Mouse (Mus musculus): ENCODE measurements around the gene Cenps. TPM values are rescaled to one million over a fixed set of nuclear protein-coding genes. Genes with fewer than 3 reads are reported as not detected.
"Not testable (repeated sequence)": the region's sequence is repeated elsewhere in the genome, so short reads cannot be mapped to it uniquely, and the experiment has no call there.

Cenps gene
- 20.2 and 29.6 TPM in 2 replicates for total RNA-seq (2017)

DNA sequence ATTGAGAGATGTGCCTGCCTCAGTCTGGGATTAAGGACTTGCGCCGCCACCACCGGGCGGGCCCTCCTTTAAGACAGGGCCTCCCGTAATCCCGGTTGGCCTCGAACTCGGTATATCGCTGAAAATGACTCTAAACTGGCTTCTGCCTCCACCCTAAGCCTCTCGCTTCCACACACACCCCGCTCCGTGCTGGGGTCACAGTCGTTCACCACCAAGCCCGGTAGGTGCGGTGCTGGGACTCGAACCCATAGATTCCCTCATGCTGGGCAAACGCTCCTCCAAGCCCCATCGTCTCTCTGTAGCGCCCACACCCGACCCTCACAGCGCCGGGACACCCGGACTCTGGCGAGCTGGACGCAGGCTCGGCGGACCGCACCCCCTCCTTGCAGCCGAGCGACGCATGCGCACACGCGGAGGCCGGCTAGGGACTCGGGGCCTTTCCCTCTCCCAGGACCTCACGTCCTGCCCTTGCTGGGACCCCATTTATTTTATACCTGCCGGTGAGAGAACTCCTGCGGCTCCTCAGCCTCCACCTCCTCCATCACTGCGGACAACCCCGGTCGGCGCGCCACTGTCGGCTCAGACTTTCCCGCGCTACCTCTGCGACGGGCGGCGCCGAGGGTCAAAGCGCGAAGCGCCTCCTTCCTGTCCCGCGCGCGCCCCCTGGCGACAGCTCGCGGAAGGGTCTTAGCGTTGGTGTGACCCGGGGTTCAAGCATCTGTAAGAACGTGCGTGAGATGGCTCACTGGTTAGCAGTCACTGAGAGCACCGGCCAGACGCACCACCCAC is at the start of gene Cenps:
Cenps (minus strand) TSS at position 648 of the 789 bp plus-strand sequence.
- peak; percentile 86 to 91 for ATAC-seq (replicated peaks in 1 of 2; ENCODE audit: insufficient read depth in 1 of 2, low FRiP score in 2 of 2, low TSS enrichment in 1 of 2, low read depth in 1 of 2, poor library complexity in 2 of 2, severe bottlenecking in 2 of 2)

DNA sequence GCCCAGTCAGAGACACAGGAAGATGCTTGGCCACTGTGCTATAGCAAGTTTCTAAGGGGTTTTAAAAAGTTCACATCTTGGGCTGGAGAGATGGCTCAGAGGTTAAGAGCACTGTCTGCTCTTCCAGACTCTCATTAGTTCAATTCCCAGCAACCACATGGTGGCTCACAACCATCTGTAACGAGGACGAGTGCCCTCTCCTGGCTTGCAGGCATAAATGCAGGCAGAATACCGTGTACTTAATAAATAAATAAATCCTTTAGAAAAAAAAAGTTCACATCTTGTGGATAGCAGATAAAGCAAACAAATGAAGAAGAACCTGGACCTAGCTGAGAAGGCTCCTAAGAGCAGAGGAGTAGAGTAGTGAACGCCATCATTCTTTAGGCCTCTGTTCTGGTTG is 45.3 kb upstream of the Cenps start:
- ATAC-seq (replicated peaks in 1 of 2; ENCODE audit: insufficient read depth in 1 of 2, low FRiP score in 2 of 2, low TSS enrichment in 1 of 2, low read depth in 1 of 2, poor library complexity in 2 of 2, severe bottlenecking in 2 of 2) = no peak

DNA sequence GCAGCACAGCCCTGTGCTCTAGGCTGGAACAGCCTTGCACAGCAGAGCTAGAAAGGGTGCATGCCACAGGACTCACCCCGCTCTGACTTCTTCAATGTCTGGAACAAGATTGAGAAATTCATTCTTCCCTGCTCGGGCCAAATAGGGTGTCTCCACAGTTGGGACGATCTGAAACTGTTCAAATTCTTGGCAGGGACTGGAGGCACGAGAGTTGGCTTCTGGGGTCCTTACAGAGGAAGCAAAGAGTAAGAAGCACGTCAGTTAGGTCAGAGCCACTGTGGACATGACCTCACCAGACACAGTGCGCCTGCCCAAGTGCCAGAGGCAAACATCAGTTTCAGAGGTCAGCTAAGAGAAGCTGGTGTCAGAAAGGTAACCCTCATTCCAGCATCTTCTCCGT is 44.8 kb upstream of the Cenps start:
- ATAC-seq (replicated peaks in 1 of 2; ENCODE audit: insufficient read depth in 1 of 2, low FRiP score in 2 of 2, low TSS enrichment in 1 of 2, low read depth in 1 of 2, poor library complexity in 2 of 2, severe bottlenecking in 2 of 2) = no peak; a peak in 1 of 4 replicates

DNA sequence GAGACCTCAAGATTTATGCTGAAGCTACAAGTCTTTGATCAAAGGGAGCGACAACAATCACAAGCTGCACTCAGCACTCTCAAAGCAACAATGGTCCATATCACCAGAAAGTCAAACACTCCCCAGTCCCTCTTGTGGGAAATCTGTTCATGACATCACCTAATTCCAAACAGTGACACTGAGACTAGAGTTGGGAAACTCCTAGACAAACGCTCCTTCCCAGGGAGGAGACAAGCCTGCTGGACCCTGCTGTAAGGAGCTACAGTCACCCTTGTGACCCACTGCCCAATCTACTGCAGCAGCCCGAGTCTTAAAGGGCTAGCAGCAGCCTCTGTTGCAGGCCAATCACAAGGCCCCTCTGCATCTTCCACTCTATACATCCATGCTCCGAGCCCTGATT is 42.1 kb upstream of the Cenps start:
- no peak for ATAC-seq (replicated peaks in 1 of 2; ENCODE audit: insufficient read depth in 1 of 2, low FRiP score in 2 of 2, low TSS enrichment in 1 of 2, low read depth in 1 of 2, poor library complexity in 2 of 2, severe bottlenecking in 2 of 2)

DNA sequence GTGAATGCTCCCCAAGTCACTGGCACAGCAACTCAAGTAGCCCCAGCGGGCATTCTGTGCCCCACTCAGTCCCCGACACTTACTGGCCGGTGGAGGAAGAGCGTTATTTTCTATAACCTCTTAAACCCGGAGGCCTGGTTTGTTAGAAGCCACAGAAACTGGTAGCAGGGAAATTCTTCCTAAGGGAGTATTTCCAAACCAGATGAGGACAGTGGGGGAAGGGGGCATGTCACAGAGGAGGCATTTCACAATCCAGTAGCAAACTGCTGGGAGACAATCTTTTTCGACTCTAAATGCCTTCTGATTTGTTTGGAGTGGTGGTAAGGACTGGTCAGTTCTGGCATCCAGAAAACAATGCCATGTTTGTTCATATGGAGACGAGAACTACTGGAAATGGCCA is 41.7 kb upstream of the Cenps start:
- no peak; a peak in 1 of 4 replicates for ATAC-seq (replicated peaks in 1 of 2; ENCODE audit: insufficient read depth in 1 of 2, low FRiP score in 2 of 2, low TSS enrichment in 1 of 2, low read depth in 1 of 2, poor library complexity in 2 of 2, severe bottlenecking in 2 of 2)

DNA sequence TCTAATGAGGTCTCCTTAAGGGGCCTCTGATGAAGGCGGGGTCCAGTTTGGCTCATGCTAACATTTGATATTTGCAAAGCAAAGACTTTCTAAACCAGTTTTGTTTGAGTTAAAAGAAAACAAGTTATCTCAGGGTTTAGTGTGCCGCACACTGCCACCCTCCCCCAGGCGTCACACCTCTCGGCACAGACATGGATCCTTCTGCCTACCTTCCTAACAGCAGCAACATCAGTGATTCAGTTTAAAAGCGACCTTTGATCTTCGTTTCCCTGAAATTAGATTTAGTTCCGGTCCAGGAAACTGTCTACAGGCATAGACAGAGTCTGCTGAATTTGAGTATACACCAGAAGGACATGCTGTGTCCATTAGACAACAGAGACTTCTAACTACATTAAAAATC is 40.9 kb upstream of the Cenps start:
- ATAC-seq (replicated peaks in 1 of 2; ENCODE audit: insufficient read depth in 1 of 2, low FRiP score in 2 of 2, low TSS enrichment in 1 of 2, low read depth in 1 of 2, poor library complexity in 2 of 2, severe bottlenecking in 2 of 2) = no peak

DNA sequence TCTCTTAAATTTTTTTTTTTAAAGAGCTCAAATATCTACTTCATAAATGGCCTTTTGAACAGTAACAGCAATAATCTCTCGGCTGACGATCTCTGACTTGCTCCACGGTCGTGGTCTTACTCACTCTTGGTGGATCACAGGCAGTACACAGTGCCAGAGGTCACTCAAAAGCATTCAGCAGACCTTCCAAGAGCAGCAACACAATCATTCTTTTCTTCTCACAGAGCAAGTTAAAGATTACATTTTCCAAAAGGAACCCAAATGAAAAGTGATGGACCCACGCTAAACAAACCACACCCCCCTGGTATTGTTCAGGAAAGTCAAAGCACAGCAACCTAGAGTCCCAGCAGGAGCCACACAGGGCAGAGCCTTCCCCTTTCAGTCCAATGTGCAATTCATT is 39.6 kb upstream of the Cenps start:
- no peak for ATAC-seq (replicated peaks in 1 of 2; ENCODE audit: insufficient read depth in 1 of 2, low FRiP score in 2 of 2, low TSS enrichment in 1 of 2, low read depth in 1 of 2, poor library complexity in 2 of 2, severe bottlenecking in 2 of 2)

DNA sequence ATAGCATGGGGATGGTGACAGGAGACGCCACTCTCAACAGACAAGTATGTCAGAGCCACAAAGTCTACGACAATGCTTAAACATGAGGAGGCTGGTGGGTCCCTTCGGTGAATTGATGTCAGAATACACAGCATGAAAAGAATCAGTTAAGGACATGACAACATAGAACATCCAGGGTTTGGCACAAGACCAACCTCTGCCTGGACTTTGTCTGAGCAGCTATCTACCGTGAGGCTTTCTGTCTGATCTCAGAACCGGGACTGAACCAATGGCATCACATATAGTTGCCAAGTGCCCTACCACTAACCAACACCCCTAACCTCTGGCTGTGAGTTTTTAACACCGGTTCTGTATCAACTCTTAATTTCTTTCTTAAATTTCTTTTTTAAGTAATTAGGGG is 39.2 kb upstream of the Cenps start:
- ATAC-seq (replicated peaks in 1 of 2; ENCODE audit: insufficient read depth in 1 of 2, low FRiP score in 2 of 2, low TSS enrichment in 1 of 2, low read depth in 1 of 2, poor library complexity in 2 of 2, severe bottlenecking in 2 of 2) = no peak

DNA sequence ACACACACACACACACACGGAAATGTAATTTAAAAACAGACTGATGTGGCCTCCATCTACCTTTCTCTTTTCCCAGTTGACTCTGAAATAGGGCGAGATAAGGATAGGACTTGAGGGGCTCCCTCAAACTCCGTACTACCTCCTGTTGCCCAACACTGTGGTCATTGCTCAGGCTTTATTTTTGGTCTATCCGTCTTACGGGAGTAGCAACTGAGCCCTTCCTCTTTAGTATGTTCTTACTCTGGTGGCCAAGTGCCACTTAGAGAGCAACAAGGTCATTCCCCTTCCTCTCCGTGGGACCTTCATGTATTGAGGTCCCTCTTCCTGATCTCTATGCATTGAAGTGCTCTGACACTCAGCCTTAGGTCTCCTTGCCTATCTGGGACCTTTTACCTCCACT is 36.2 kb upstream of the Cenps start:
- ATAC-seq (replicated peaks in 1 of 2; ENCODE audit: insufficient read depth in 1 of 2, low FRiP score in 2 of 2, low TSS enrichment in 1 of 2, low read depth in 1 of 2, poor library complexity in 2 of 2, severe bottlenecking in 2 of 2) = peak in 1 of 2 experiments; percentile 27; a peak in 1 of 4 replicates

DNA sequence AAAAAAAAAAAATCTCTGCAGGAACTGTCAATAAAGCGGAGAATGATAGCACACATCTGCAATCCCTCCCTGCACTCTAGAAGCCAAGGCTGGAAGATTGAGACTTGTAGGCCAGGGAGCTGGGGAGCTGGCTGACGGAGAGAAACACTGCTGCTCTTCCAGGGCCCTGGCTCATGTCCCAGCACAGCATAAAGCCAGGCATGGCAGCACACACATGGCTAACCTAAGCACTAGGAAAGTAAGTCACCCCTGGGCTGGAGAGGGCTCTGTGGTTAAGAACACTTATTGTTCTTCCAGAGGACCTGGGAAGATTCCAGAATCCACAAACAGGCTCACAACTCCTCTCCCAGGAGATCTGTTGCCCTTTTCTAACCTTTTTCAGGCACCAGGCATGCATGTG is 35.2 kb upstream of the Cenps start:
- no peak for ATAC-seq (replicated peaks in 1 of 2; ENCODE audit: insufficient read depth in 1 of 2, low FRiP score in 2 of 2, low TSS enrichment in 1 of 2, low read depth in 1 of 2, poor library complexity in 2 of 2, severe bottlenecking in 2 of 2)

DNA sequence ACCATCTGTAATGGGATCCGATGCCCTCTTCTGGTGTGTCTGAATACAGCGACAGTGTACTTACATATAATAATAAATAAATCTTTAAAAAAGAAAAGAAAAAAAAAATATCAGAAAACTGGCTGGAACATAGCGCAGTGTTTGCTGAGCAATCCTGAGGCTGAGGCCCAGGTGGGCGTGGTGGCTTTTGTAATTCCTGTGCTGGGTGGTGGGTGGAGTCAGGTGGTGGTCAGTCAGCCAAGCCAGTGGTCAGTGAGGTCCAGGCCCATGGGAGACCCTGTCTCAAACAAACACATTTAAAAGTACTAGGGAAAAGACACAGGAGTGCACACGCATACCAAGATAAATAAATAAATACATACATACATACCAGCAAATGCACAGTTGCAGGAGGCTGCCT is 34.7 kb upstream of the Cenps start:
- ATAC-seq (replicated peaks in 1 of 2; ENCODE audit: insufficient read depth in 1 of 2, low FRiP score in 2 of 2, low TSS enrichment in 1 of 2, low read depth in 1 of 2, poor library complexity in 2 of 2, severe bottlenecking in 2 of 2) = no peak

DNA sequence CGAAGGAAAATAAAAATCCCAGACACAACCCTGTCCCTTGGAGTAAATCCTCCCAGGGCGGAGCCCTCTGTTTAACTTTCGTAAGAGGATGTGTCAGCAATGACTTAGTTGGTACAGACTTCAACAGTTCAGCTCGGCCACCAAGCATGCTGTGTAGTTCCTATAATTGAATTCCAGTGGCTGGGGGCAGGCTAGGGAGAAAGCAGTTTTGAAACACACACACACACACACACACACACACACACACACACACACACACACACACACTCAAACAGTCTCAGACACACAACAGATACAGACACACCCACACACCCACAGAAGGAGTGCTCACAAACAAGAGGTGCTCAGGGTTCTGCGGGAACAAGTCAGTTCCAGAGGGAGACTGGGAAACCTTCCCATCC is 34.2 kb upstream of the Cenps start:
- peak in 1 of 2 experiments; percentile 39; a peak in 1 of 4 replicates for ATAC-seq (replicated peaks in 1 of 2; ENCODE audit: insufficient read depth in 1 of 2, low FRiP score in 2 of 2, low TSS enrichment in 1 of 2, low read depth in 1 of 2, poor library complexity in 2 of 2, severe bottlenecking in 2 of 2)

DNA sequence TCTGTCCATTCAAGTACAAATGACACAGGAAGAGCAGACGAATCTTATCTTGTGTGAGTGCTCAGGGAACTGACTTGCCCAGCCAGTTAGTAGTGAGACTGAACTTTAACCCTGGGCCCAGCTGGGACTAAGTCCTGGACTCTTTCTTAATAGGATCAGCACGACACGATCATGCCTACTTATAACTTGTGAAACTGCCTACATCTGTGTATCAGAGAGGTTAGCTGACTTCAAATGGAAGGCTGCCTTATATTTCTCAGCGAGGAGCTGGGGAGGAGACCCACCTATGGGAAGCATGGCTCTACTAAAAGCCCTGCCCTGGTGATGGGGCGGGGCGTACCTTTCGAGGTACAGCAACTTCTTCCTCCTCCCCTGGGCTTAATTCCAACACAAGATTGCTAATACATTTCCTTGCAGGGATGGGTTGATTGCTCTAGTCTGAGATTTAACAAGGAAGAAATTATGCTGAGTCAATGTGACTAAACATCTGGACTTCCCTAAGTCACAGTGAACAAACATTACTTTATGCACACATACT is 33.0 kb upstream of the Cenps start:
- ATAC-seq (replicated peaks in 1 of 2; ENCODE audit: insufficient read depth in 1 of 2, low FRiP score in 2 of 2, low TSS enrichment in 1 of 2, low read depth in 1 of 2, poor library complexity in 2 of 2, severe bottlenecking in 2 of 2) = peak; percentile 17 to 34; a peak in 2 of 4 replicates

DNA sequence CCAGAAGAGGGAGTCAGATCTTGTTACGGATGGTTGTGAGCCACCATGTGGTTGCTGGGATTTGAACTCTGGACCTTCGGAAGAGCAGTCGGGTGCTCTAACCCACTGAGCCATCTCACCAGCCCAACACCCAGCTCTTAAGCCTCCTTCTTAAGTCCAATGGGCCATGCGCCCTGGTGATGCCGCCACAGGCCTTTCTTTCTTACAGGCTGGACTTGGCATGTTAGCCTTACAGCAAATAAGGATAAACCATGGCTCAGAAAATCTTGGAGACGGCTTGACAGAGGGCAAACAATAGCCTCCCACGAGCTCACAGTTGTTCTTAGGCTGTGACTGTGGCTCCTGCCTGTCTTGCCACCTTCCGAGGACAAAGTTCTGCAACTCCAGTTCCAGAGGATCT is 32.5 kb upstream of the Cenps start:
- not testable (repeated sequence) for ATAC-seq (replicated peaks in 1 of 2; ENCODE audit: insufficient read depth in 1 of 2, low FRiP score in 2 of 2, low TSS enrichment in 1 of 2, low read depth in 1 of 2, poor library complexity in 2 of 2, severe bottlenecking in 2 of 2)

DNA sequence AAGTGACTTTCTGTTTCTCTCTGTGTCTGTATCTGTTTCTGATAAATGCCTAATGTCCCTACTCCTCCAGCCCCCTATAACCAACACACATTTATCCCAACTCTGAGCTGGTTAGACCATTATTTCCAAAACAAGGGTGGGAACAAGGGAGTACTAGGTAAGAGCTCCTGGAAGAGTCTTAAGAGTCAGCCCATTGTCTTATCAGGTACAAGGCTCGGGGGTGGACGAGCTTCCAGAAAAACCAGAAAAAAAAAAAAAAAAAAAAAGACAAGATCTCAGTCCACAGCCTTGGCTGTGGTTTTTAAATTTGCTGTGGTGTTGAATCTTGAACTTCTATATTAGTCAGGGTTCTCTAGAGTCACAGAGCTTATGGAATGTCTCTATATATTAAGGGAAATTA is 30.6 kb upstream of the Cenps start:
- ATAC-seq (replicated peaks in 1 of 2; ENCODE audit: insufficient read depth in 1 of 2, low FRiP score in 2 of 2, low TSS enrichment in 1 of 2, low read depth in 1 of 2, poor library complexity in 2 of 2, severe bottlenecking in 2 of 2) = no peak

DNA sequence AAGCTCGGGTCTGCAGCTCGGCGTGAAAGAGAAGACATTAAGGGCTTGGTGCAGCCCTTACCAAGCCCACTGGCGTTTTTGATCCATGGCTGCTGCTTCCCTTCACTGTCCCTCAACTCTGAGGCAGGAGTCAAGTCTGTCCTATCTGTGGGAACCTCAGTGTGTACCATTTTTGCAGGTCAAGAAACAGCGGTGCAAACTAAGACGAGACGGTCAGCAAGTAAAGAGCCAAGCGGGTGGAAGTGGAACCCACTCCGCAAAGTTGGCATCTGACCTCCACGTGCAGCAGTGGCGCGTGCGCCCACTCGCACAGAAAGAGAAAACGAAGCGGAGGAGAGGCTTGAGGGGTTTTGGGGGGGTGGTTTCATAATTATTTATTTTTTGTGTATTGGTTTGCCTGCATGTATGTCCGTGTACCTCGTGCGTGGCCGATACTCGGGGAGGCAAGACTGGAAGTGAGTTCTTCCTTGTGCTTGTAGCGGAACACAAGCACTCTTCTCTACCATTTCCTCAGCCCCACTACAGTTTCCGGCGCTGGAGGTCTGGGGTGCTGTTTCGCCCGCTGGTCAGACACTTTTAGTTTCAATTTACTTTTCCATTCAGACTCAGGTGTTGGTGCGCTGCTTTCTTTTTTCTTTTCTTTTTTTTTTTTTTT is 29.7 kb upstream of the Cenps start:
- ATAC-seq (replicated peaks in 1 of 2; ENCODE audit: insufficient read depth in 1 of 2, low FRiP score in 2 of 2, low TSS enrichment in 1 of 2, low read depth in 1 of 2, poor library complexity in 2 of 2, severe bottlenecking in 2 of 2) = peak; percentile 5 to 23

DNA sequence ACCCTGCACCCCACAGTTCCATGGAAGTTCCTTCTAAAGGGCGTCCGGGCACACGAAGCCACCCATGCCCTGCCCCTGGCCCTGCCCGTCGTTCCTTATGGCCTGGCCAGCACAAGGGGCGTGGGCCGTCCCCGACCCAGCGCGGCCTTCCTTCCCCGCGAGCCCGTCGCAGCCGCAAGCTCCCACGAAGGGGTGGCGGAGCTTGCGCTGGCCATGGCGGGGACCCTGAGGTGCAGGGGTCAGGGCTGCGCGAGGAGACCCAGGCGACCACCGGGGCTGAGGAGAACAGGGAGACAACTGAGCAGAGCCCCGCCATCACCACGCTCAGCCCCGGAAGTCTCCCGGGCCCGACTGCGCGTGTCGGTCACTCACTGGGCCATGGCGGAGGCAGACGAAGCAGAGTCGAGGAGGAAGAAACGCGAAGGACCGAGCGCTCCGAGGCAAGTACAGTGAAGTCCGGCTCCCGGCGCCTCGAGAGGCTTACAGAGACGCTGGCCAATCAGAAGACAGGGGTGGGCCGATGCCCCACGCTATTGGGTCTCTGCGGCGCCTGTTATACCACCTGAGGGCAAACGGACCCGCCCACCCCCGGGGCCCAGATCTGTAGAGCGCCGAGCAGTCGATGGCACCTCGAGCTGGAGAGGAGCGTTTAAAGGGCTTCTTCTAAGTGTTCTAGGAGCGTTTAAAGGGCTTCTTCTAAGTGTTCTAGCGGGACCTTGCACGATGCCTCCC is 29.0 kb upstream of the Cenps start, which contains the start of gene Pgd:
Pgd (minus strand) TSS at position 557 of the 732 bp plus-strand sequence.
- peak; percentile 94 to 95 for ATAC-seq (replicated peaks in 1 of 2; ENCODE audit: insufficient read depth in 1 of 2, low FRiP score in 2 of 2, low TSS enrichment in 1 of 2, low read depth in 1 of 2, poor library complexity in 2 of 2, severe bottlenecking in 2 of 2)

DNA sequence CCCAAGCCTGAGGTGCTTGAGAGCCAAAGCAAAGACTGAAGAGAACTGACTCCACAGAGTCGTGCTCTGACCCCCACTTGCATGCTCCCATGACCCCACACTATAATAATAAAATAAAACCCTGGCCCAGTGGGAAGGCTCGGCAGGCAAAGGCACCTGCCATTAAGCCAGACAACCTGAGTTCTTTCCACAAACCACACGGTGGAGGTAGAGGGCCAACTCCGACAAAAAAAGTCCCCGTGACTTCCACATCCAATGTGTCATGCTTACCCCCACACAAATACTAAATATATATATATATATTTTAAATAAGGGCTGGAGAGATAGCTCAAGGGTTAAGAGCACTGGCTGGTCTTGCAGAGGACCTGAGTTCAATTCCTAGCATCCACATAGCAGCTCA is 26.7 kb upstream of the Cenps start:
- no peak for ATAC-seq (replicated peaks in 1 of 2; ENCODE audit: insufficient read depth in 1 of 2, low FRiP score in 2 of 2, low TSS enrichment in 1 of 2, low read depth in 1 of 2, poor library complexity in 2 of 2, severe bottlenecking in 2 of 2)
